Mouse (Mus musculus): ENCODE results near the gene Dazap1.

DNA sequence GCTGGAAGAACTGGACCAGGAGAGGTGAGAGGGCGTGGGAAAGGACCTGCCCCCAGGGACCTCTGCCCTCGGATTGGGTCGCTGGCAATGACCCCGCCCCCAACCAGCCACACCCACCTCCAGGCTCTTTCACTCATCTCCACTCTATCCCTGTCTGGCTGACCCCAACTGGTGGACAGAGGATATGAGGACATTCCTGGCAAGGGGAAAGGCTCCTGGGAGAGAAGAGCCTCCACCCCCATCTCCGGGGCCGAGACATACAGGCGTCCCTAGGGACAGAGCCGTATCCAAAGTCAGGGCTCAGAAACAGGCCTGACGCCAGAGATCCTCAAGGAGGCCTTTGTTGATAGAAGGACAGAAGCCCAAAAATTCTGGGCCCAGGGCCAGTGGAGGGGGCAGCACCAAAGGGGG, 41.2 kb downstream of the Dazap1 start:
- TF ChIP-seq CTCF (IDR thresholded peaks at IDR 0.05; ENCODE audit: low read depth) (no peak), EP300 (IDR thresholded peaks at IDR 0.05; ENCODE audit: low read depth) (0 out of 2 replicates have a peak, but pooled peaks have one; percentile 40)
